Mouse (Mus musculus) spleen, adult 2 months (tissue): ENCODE measurements at regions not wholly inside any gene's neighbourhood (a gene's known extent, or its start where the extent isn't known, plus 50 kb on each side); places are given as distances from the start of the nearest gene placed in this dataset.

ENCODE experiments used
- CTCF ChIP-seq: fragments of 200-500 bp; IDR thresholded peaks from 2 replicates; pipeline ENCODE4 v1.5.1; 2011; ENCODE audit warnings: mild to moderate bottlenecking, inconsistent platforms; ENCODE audit not compliant: insufficient read depth, insufficient read length, insufficient replicate concordance; ENCODE audit errors: extremely low read depth
- POLR2A ChIP-seq: fragments of 200-500 bp; IDR thresholded peaks from 2 replicates; pipeline ENCODE4 v1.6.1; 2011; ENCODE audit warnings: low read depth, low read length, inconsistent platforms

DNA sequence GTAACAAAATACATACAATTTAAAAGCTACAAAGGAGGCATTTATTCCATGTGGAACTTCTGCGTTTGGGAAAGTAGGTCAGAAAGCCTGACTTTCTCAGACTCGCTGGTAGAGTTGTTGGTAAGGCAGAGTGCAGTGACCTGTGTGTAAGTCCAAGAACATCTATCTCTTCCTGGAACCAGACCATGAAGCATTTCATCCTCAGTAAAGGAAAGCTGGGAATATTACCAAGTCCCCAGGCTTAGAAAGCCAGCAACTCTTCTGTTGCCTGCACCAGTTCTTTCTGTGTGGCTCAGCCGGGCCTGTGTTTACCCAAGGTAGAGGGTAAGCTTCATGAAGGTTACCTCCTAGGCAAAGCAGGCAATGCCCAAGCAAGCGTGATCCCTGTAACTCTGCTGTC lies 207.0 kb upstream of the Mctp2 start:
- no peak for TF ChIP-seq CTCF
- no peak for TF ChIP-seq POLR2A
